Mouse (Mus musculus) forebrain, embryonic 13.5 days (tissue): ENCODE measurements around the gene Tbc1d16. TPM values are rescaled to one million over a fixed set of nuclear protein-coding genes. Genes with fewer than 3 reads are reported as not detected.

Experiments used
- ATAC-seq: fragments of 200-750 bp; cut with Nextera tagmentation; 2 replicates; pipeline ENCODE4 v1.8.0; 2017
- H3K27ac ChIP-seq: fragments of 300-500 bp; sonication (generic); 2 replicates; pipeline ENCODE4 v1.5.1; 2015; ENCODE audit warnings: inconsistent platforms, mild to moderate bottlenecking, moderate library complexity
- H3K27me3 ChIP-seq: fragments of 300-500 bp; sonication (generic); 2 replicates; pipeline ENCODE4 v1.6.1; 2015; ENCODE audit warnings: mild to moderate bottlenecking, inconsistent platforms
- H3K36me3 ChIP-seq: fragments of 300-500 bp; sonication (generic); 2 replicates; pipeline ENCODE4 v1.6.1; 2015; ENCODE audit warnings: mild to moderate bottlenecking, inconsistent platforms; ENCODE audit not compliant: poor library complexity, severe bottlenecking
- H3K4me1 ChIP-seq: fragments of 300-500 bp; sonication (generic); 2 replicates; pipeline ENCODE4 v1.6.1; 2015; ENCODE audit warnings: inconsistent platforms
- H3K4me2 ChIP-seq: fragments of 300-500 bp; sonication (generic); 2 replicates; pipeline ENCODE4 v1.6.1; 2015; ENCODE audit warnings: inconsistent platforms, mild to moderate bottlenecking, moderate library complexity
- H3K4me3 ChIP-seq: fragments of 300-500 bp; sonication (generic); 2 replicates; pipeline ENCODE4 v1.5.1; 2015; ENCODE audit warnings: mild to moderate bottlenecking, inconsistent platforms
- H3K9ac ChIP-seq: fragments of 300-500 bp; sonication (generic); 2 replicates; pipeline ENCODE4 v1.6.1; 2015; ENCODE audit warnings: mild to moderate bottlenecking, inconsistent platforms
- H3K9me3 ChIP-seq: fragments of 300-500 bp; sonication (generic); replicated peaks from 2 replicates; pipeline ENCODE4 v1.6.1; 2016; ENCODE audit warnings: inconsistent platforms
- WGBS: fragments of 180-500 bp; shearing (Covaris S2); methylation state at CpG from one replicate; pipeline ENCODE4 v1.1.7; 2015; 5-methylcytosine and 5-hydroxymethylcytosine counted together
- polyA plus RNA-seq: library from polyadenylated mRNA; unstranded; fragments of >200 nt; fragmentation: Nextera tagmentation; extraction: Ambion mirVana; gene quantifications from 2 replicates; pipeline ENCODE4 v1.2.1, GENCODE M21; 2015

The Tbc1d16 gene
- polyA plus RNA-seq, 1 experiment from 2014 or later: 45.3 TPM

GRCm38 (mm10) chr11:119128668-119129280 lies 99.5 kb downstream of the Tbc1d16 start:
- no peaks in the 10 kb centered on the region; the same call in 1 of the 2 replicates for H3K27me3 ChIP-seq
- no peak overlapping the region for H3K27ac ChIP-seq
- no peak overlapping the region for H3K4me3 ChIP-seq
- peaks cover 40% of the 10 kb centered on the region for H3K4me1 ChIP-seq
- no peaks in the 10 kb centered on the region for H3K9me3 ChIP-seq
- no peak for ATAC-seq
- peak overlapping the region; percentile 36 for H3K9ac ChIP-seq
- H3K36me3 ChIP-seq: no peaks in the 10 kb centered on the region
- 41% methylated on average over 11 of the region's 11 CpGs for WGBS
- no peak overlapping the region for H3K4me2 ChIP-seq

GRCm38 (mm10) chr11:119127686-119128473 lies 100.4 kb downstream of the Tbc1d16 start:
- ATAC-seq: peak; percentile 48; the same call in 1 of the 2 replicates
- Histone ChIP-seq H3K9ac (peak overlapping the region; percentile 36; the same call in 1 of the 2 replicates), H3K9me3 (no peaks in the 10 kb centered on the region), H3K27me3 (no peaks in the 10 kb centered on the region; the same call in 1 of the 2 replicates), H3K4me1 (peaks cover 38% of the 10 kb centered on the region), H3K4me3 (no peak overlapping the region), H3K36me3 (no peaks in the 10 kb centered on the region), H3K4me2 (no peak overlapping the region), H3K27ac (peak overlapping the region; percentile 32; the same call in 1 of the 2 replicates)
- 51% methylated on average over 9 of the region's 9 CpGs for WGBS

GRCm38 (mm10) chr11:119127147-119127546 lies 101.2 kb downstream of the Tbc1d16 start:
- ATAC-seq: 0 out of 2 replicates have a peak, but pooled peaks have one; percentile 41
- Histone ChIP-seq H3K4me3 (no peak overlapping the region), H3K4me2 (peak overlapping the region; percentile 38), H3K27ac (peak overlapping the region; percentile 32), H3K9me3 (no peaks in the 10 kb centered on the region), H3K4me1 (peaks cover 38% of the 10 kb centered on the region), H3K36me3 (no peaks in the 10 kb centered on the region), H3K27me3 (no peaks in the 10 kb centered on the region; the same call in 1 of the 2 replicates), H3K9ac (peak overlapping the region; percentile 26; the same call in 1 of the 2 replicates)
- 14% methylated on average over 12 of the region's 12 CpGs for WGBS

- Histone ChIP-seq H3K4me3 (no peak overlapping the region), H3K36me3 (no peaks in the 10 kb centered on the region), H3K9me3 (no peaks in the 10 kb centered on the region), H3K27me3 (no peaks in the 10 kb centered on the region; the same call in 1 of the 2 replicates), H3K27ac (no peak overlapping the region; the same call in 1 of the 2 replicates), H3K9ac (0 out of 2 replicates have a peak overlapping the region, but pooled peaks have one; percentile 32), H3K4me1 (peaks cover 38% of the 10 kb centered on the region), H3K4me2 (peak overlapping the region; percentile 38)
- 44% methylated on average over 23 of the region's 23 CpGs for WGBS
- ATAC-seq: peak; percentile 41; the same call in 1 of the 2 replicates
Measured at GRCm38 (mm10) chr11:119125929-119126861, 102.1 kb downstream of the Tbc1d16 start.

- 90% methylated on average over 6 of the region's 6 CpGs for WGBS
- H3K4me3 ChIP-seq: no peak overlapping the region
Measured at GRCm38 (mm10) chr11:119124536-119124935, 103.8 kb downstream of the Tbc1d16 start.

GRCm38 (mm10) chr11:119123522-119124319 lies 104.6 kb downstream of the Tbc1d16 start:
- peaks cover 35% of the 10 kb centered on the region for H3K4me1 ChIP-seq
- no peak overlapping the region for H3K4me2 ChIP-seq
- H3K36me3 ChIP-seq: no peaks in the 10 kb centered on the region
- no peak overlapping the region for H3K9ac ChIP-seq
- H3K9me3 ChIP-seq: no peaks in the 10 kb centered on the region
- no peaks in the 10 kb centered on the region; the same call in 1 of the 2 replicates for H3K27me3 ChIP-seq
- no peak overlapping the region for H3K4me3 ChIP-seq
- no peak for ATAC-seq
- no peak overlapping the region for H3K27ac ChIP-seq
- 79% methylated on average over 5 of the region's 5 CpGs for WGBS

More at GRCm38 (mm10) chr11:119124536-119124935, 103.8 kb downstream of the Tbc1d16 start:
- peaks cover 34% of the 10 kb centered on the region for H3K4me1 ChIP-seq
- no peaks in the 10 kb centered on the region for H3K9me3 ChIP-seq
- H3K27ac ChIP-seq: no peak overlapping the region
- H3K4me2 ChIP-seq: no peak overlapping the region
- no peak overlapping the region for H3K9ac ChIP-seq
- no peaks in the 10 kb centered on the region; the same call in 1 of the 2 replicates for H3K27me3 ChIP-seq
- ATAC-seq: no peak
- H3K36me3 ChIP-seq: no peaks in the 10 kb centered on the region

GRCm38 (mm10) chr11:119122396-119122795 lies 105.9 kb downstream of the Tbc1d16 start:
- Histone ChIP-seq H3K9ac (no peak overlapping the region), H3K4me2 (no peak overlapping the region), H3K27ac (no peak overlapping the region), H3K9me3 (no peaks in the 10 kb centered on the region), H3K27me3 (no peaks in the 10 kb centered on the region; the same call in 1 of the 2 replicates), H3K4me1 (peaks cover 30% of the 10 kb centered on the region), H3K4me3 (no peak overlapping the region), H3K36me3 (no peaks in the 10 kb centered on the region)
- WGBS: 87% methylated on average over 5 of the region's 5 CpGs
- no peak for ATAC-seq

- H3K4me1 ChIP-seq: peaks cover 21% of the 10 kb centered on the region
- peak; percentile 59 for ATAC-seq
- H3K36me3 ChIP-seq: no peaks in the 10 kb centered on the region
- peak overlapping the region; percentile 19; the same call in 1 of the 2 replicates for H3K9ac ChIP-seq
- WGBS: 19% methylated on average over 7 of the region's 7 CpGs
- no peak overlapping the region for H3K4me3 ChIP-seq
- H3K27ac ChIP-seq: 0 out of 2 replicates have a peak overlapping the region, but pooled peaks have one; percentile 44
- H3K9me3 ChIP-seq: no peaks in the 10 kb centered on the region
- no peak overlapping the region for H3K4me2 ChIP-seq
- no peaks in the 10 kb centered on the region; the same call in 1 of the 2 replicates for H3K27me3 ChIP-seq
Measured at GRCm38 (mm10) chr11:119118905-119119304, 109.4 kb downstream of the Tbc1d16 start.

GRCm38 (mm10) chr11:119117945-119118344 lies 110.4 kb downstream of the Tbc1d16 start:
- WGBS: 58% methylated on average over 7 of the region's 7 CpGs
- Histone ChIP-seq H3K27me3 (no peaks in the 10 kb centered on the region), H3K36me3 (no peaks in the 10 kb centered on the region), H3K27ac (no peak overlapping the region), H3K4me2 (no peak overlapping the region), H3K9ac (no peak overlapping the region), H3K9me3 (no peaks in the 10 kb centered on the region), H3K4me1 (peaks cover 21% of the 10 kb centered on the region), H3K4me3 (no peak overlapping the region)
- ATAC-seq: no peak

- WGBS: 73% methylated on average over 4 of the region's 4 CpGs
- ATAC-seq: no peak
- H3K4me1 ChIP-seq: peaks cover 21% of the 10 kb centered on the region
Measured at GRCm38 (mm10) chr11:119116992-119117391, 111.3 kb downstream of the Tbc1d16 start.

GRCm38 (mm10) chr11:119112721-119113120 lies 115.6 kb downstream of the Tbc1d16 start:
- Histone ChIP-seq H3K9me3 (no peaks in the 10 kb centered on the region), H3K4me1 (0 out of 2 replicates have a peak, but pooled peaks cover 5% of the 10 kb centered on the region), H3K27ac (no peak overlapping the region), H3K4me2 (no peak overlapping the region), H3K36me3 (no peaks in the 10 kb centered on the region), H3K9ac (no peak overlapping the region), H3K4me3 (no peak overlapping the region), H3K27me3 (0 out of 2 replicates have a peak, but pooled peaks cover 4% of the 10 kb centered on the region)
- ATAC-seq: no peak

More at GRCm38 (mm10) chr11:119116992-119117391, 111.3 kb downstream of the Tbc1d16 start:
- Histone ChIP-seq H3K4me3 (no peak overlapping the region), H3K9me3 (no peaks in the 10 kb centered on the region), H3K36me3 (no peaks in the 10 kb centered on the region), H3K9ac (no peak overlapping the region), H3K27me3 (no peaks in the 10 kb centered on the region), H3K27ac (no peak overlapping the region), H3K4me2 (no peak overlapping the region)
